Mouse (Mus musculus) spleen, adult 2 months (tissue): ENCODE data around the gene Trpm6.

ENCODE experiments used
- CTCF ChIP-seq: fragments of 200-500 bp; IDR thresholded peaks from 2 replicates; pipeline ENCODE4 v1.5.1; 2011; ENCODE audit warnings: mild to moderate bottlenecking, inconsistent platforms; ENCODE audit not compliant: insufficient read depth, insufficient read length, insufficient replicate concordance; ENCODE audit errors: extremely low read depth
- POLR2A ChIP-seq: fragments of 200-500 bp; IDR thresholded peaks from 2 replicates; pipeline ENCODE4 v1.6.1; 2011; ENCODE audit warnings: low read depth, low read length, inconsistent platforms

DNA sequence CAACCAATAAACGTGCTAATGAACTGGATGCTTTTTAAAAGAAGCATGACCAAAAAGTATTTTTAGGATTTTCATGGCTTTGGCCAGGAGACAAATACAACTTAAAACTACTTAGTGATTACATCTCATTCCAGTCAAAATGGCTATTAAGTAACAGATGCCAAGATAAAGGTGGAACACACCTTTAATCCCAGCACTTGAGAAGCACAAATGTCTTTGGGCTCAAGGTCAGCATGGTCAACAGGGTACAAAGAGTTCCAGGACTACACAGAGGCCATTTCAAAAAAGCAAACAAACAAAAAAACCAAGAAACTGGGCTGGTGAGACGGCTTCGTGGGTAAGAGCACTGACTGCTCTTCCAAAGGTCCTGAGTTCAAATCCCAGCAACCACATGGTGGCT, 29.4 kb upstream of the Trpm6 start:
- TF ChIP-seq POLR2A (no peak), CTCF (no peak)
